In genomic region chr13:72800546-72800945, GRCm38 (mm10) we compare ENCODE assay signal across 26 mouse cellular contexts.
"Had no signal": no experiment of that assay in that cellular context is flagged by ENCODE, and none has a peak within 500 bp of the region (broad histone marks: within the 10 kb centered on the region; RNA-seq: fewer than 3 reads in every experiment).

No protein-coding gene starts in this region.

- H3K9ac ChIP-seq: heart, embryonic 13.5 days; heart, embryonic 15.5 days; hindbrain, embryonic 14.5 days; intestine, embryonic 15.5 days; limb, embryonic 12.5 days; liver, embryonic 13.5 days; liver, embryonic 15.5 days had no signal

- H3K27ac ChIP-seq: gastrocnemius, adult 2 months; heart, adult 2 months; heart, embryonic 13.5 days; heart, embryonic 15.5 days; hindbrain, embryonic 14.5 days; intestine, embryonic 15.5 days; layer of hippocampus, adult 2 months; left cerebral cortex, adult 2 months; limb, embryonic 10.5 days; limb, embryonic 12.5 days; liver, embryonic 13.5 days; liver, embryonic 15.5 days had no signal

- H3K27me3 ChIP-seq: heart, embryonic 13.5 days; heart, embryonic 15.5 days; intestine, embryonic 15.5 days; liver, embryonic 13.5 days; liver, embryonic 15.5 days had no signal

- H3K4me3 ChIP-seq: gastrocnemius, adult 2 months; heart, adult 2 months; heart, embryonic 13.5 days; heart, embryonic 15.5 days; intestine, embryonic 15.5 days; layer of hippocampus, adult 2 months; left cerebral cortex, adult 2 months; limb, embryonic 10.5 days; limb, embryonic 12.5 days; liver, embryonic 13.5 days; liver, embryonic 15.5 days had no signal

- H3K36me3 ChIP-seq: heart, embryonic 13.5 days; heart, embryonic 15.5 days; intestine, embryonic 15.5 days; limb, embryonic 10.5 days; limb, embryonic 12.5 days; liver, embryonic 13.5 days; liver, embryonic 15.5 days had no signal

- H3K4me1 ChIP-seq: heart, embryonic 13.5 days; heart, embryonic 15.5 days; intestine, embryonic 15.5 days; limb, embryonic 10.5 days; limb, embryonic 12.5 days; liver, embryonic 13.5 days; liver, embryonic 15.5 days had no signal

- ATAC-seq: inflammation-experienced regulatory T-cells, adult 6 months; intestine, embryonic 15.5 days; intestine, postnatal 0 days had no signal

- DNase-seq: gastrocnemius, adult 2 months; gastrocnemius, postnatal 10 days; gastrocnemius, postnatal 25 days; heart, adult 2 months; heart, postnatal 14 days; heart, postnatal 36 days; kidney, adult 18-20 months; kidney, adult 8-10 months; kidney, postnatal 10 days; kidney, postnatal 25 days; kidney, postnatal 4 days; liver; liver, embryonic 13.5 days had no signal

- H3K9me3 ChIP-seq: heart, embryonic 13.5 days; heart, embryonic 15.5 days; intestine, embryonic 15.5 days; limb, embryonic 10.5 days; limb, embryonic 12.5 days; liver, embryonic 13.5 days; liver, embryonic 15.5 days had no signal

- H3K4me2 ChIP-seq: heart, embryonic 11.5 days; heart, embryonic 13.5 days; heart, embryonic 15.5 days; hindbrain, embryonic 14.5 days; intestine, embryonic 15.5 days; limb, embryonic 12.5 days; liver, embryonic 11.5 days; liver, embryonic 13.5 days; liver, embryonic 15.5 days had no signal
